Mouse (Mus musculus) intestine, embryonic 16.5 days (tissue): Measurements from ENCODE around the gene Ccdc81. TPM values are rescaled to one million over a fixed set of nuclear protein-coding genes. Genes with fewer than 3 reads are reported as not detected.

ENCODE experiments used
- ATAC-seq: fragments of 200-750 bp; cut with Nextera tagmentation; 2 replicates; pipeline ENCODE4 v1.8.0; 2017; ENCODE audit warnings: moderate TSS enrichment, moderate library complexity
- H3K27ac ChIP-seq: fragments of 300-500 bp; sonication (generic); 2 replicates; pipeline ENCODE4 v1.5.1; 2014; ENCODE audit warnings: mild to moderate bottlenecking, low read length
- H3K27me3 ChIP-seq: fragments of 300-500 bp; sonication (generic); replicated peaks from 2 replicates; pipeline ENCODE4 v1.6.1; 2014; ENCODE audit warnings: low read length, control low read depth, mixed read lengths; ENCODE audit not compliant: control insufficient read depth, insufficient read depth
- H3K36me3 ChIP-seq: fragments of 300-500 bp; sonication (generic); 2 replicates; pipeline ENCODE4 v1.6.1; 2014; ENCODE audit warnings: low read length, control low read depth; ENCODE audit not compliant: control insufficient read depth, insufficient read depth
- H3K4me1 ChIP-seq: fragments of 300-500 bp; sonication (generic); 2 replicates; pipeline ENCODE4 v1.6.1; 2014; ENCODE audit warnings: low read length, control low read depth, mixed read lengths; ENCODE audit not compliant: control insufficient read depth, insufficient read depth
- H3K4me2 ChIP-seq: fragments of 300-500 bp; sonication (generic); 2 replicates; pipeline ENCODE4 v1.6.1; 2014; ENCODE audit warnings: low read depth, low read length, control low read depth
- H3K4me3 ChIP-seq: fragments of 300-500 bp; sonication (generic); 2 replicates; pipeline ENCODE4 v1.5.1; 2014; ENCODE audit warnings: mild to moderate bottlenecking, low read length
- H3K9ac ChIP-seq: fragments of 300-500 bp; sonication (generic); 2 replicates; pipeline ENCODE4 v1.6.1; 2014; ENCODE audit warnings: low read depth, low read length
- H3K9me3 ChIP-seq: fragments of 300-500 bp; sonication (generic); 2 replicates; pipeline ENCODE4 v1.6.1; 2016; ENCODE audit warnings: low read length, control low read depth; ENCODE audit not compliant: control insufficient read depth
- WGBS: fragments of 180-500 bp; shearing (Covaris S2); extraction: QIAGEN DNeasy Blood & Tissue Kit; methylation state at CpG from one replicate; pipeline ENCODE4 v1.1.7; 2014; 5-methylcytosine and 5-hydroxymethylcytosine counted together
- polyA plus RNA-seq: library from polyadenylated mRNA; unstranded; fragments of >200 nt; fragmentation: Nextera tagmentation; extraction: Ambion mirVana; gene quantifications from 2 replicates; pipeline ENCODE4 v1.2.1, GENCODE M21; 2015

Gene Ccdc81
- polyA plus RNA-seq, 1 experiment from 2014 or later, result not detected

DNA sequence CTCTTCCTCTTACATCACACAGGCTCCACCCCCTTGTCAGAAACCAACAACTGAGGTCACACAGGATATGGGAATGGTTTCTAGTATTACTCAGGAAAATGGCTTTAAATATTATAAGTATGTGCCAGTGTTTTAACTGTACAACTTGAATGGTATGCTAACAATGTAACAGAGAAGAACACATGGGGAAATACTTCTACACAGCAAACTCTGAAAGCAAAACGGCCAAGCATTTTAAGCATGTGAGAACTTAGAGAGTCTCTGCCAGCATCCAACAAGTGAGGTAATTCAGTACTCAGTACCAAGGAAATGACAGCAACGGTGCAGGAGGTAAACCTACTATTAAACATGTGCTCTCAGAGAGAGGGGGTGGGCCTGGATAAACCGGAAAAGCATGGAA is 18.9 kb downstream of the Ccdc81 start:
- H3K27me3 ChIP-seq, result no peaks in the 10 kb centered on the region
- H3K4me2 ChIP-seq, result no peak overlapping the region
- no peak overlapping the region for H3K9ac ChIP-seq
- no peaks in the 10 kb centered on the region for H3K36me3 ChIP-seq
- ATAC-seq, result no peak
- H3K4me1 ChIP-seq, result peaks cover 4% of the 10 kb centered on the region; the same call in 1 of the 2 replicates
- WGBS, result 52% methylated on average over 3 of the region's 3 CpGs
- no peak overlapping the region for H3K27ac ChIP-seq
- no peaks in the 10 kb centered on the region for H3K9me3 ChIP-seq
- H3K4me3 ChIP-seq, result no peak overlapping the region

DNA sequence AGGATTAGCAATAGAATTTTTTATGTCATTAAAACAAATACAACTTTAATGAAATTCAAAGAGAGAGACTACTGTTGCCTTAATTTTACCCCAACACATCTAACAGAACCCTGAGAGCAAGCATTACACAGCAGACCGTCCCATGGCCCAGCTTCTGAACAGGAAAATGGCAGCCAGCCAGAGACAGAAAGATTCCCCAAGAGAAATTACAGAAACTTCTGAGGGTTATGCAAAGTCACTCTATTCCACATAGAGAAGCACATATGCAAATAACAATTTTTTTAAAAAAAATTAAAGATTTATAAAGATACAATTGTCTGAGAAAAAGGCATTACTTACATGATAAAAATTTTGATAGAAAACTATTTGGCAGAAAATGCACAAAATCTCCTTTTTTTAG is 23.7 kb downstream of the Ccdc81 start:
- ATAC-seq, result no peak
- WGBS, result 52% methylated on average over 1 of the region's 1 CpGs
- H3K9me3 ChIP-seq, result no peaks in the 10 kb centered on the region

DNA sequence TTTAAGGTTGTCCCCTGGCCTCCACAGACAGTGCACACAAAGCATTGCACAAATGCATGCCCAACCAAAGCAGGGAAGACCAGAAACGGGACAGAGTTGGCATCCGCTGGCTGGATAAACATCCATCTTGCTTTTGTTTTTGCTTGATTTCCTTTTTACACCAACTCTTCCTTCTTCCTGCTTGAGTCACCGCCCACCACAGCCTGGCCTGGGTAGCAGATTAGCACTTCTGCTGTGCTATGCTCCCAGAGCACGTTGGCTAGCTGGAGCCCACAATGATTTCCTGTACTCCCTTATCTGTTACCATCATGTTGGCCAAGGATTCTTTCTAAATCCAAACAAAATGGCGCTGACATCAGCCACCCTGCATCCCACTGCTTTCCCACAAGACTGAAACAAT is 36.2 kb downstream of the Ccdc81 start:
- 74% methylated on average over 5 of the region's 5 CpGs for WGBS
- Histone ChIP-seq H3K36me3 (no peaks in the 10 kb centered on the region), H3K4me2 (no peak overlapping the region), H3K9me3 (no peaks in the 10 kb centered on the region), H3K27ac (no peak overlapping the region), H3K4me3 (no peak overlapping the region), H3K9ac (no peak overlapping the region), H3K27me3 (no peaks in the 10 kb centered on the region), H3K4me1 (no peaks in the 10 kb centered on the region)
- no peak for ATAC-seq

More for the DNA sequence above, 23.7 kb downstream of the Ccdc81 start:
- Histone ChIP-seq H3K4me3 (no peak overlapping the region), H3K4me1 (peaks cover 4% of the 10 kb centered on the region; the same call in 1 of the 2 replicates), H3K4me2 (no peak overlapping the region), H3K27me3 (no peaks in the 10 kb centered on the region), H3K9ac (no peak overlapping the region), H3K27ac (no peak overlapping the region), H3K36me3 (no peaks in the 10 kb centered on the region)

DNA sequence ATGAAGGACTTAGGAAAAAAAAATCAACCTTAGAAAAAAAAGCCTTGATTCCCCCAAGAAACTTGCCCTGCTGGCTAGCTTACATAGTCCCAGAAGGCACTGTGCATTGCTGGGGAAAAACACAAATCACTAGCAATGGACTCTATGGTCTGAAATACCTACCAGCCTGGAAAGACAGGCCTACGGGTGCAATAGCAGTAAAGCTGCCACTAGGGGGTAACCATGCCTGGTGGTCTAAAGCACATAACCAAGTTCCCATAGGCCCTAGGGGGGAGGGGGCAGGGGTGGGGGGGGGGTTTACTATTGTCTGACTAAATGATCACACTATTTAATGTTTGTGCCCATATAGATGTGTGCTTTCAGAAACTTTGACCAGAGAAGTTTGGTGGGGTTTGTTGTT is 38.7 kb downstream of the Ccdc81 start:
- no peak overlapping the region for H3K4me3 ChIP-seq
- no peak overlapping the region for H3K27ac ChIP-seq
- no peaks in the 10 kb centered on the region for H3K9me3 ChIP-seq
- WGBS, result 95% methylated on average over 1 of the region's 1 CpGs
- no peak overlapping the region for H3K9ac ChIP-seq
- no peaks in the 10 kb centered on the region for H3K36me3 ChIP-seq
- H3K4me1 ChIP-seq, result no peaks in the 10 kb centered on the region
- no peak for ATAC-seq
- H3K4me2 ChIP-seq, result no peak overlapping the region
- H3K27me3 ChIP-seq, result no peaks in the 10 kb centered on the region

DNA sequence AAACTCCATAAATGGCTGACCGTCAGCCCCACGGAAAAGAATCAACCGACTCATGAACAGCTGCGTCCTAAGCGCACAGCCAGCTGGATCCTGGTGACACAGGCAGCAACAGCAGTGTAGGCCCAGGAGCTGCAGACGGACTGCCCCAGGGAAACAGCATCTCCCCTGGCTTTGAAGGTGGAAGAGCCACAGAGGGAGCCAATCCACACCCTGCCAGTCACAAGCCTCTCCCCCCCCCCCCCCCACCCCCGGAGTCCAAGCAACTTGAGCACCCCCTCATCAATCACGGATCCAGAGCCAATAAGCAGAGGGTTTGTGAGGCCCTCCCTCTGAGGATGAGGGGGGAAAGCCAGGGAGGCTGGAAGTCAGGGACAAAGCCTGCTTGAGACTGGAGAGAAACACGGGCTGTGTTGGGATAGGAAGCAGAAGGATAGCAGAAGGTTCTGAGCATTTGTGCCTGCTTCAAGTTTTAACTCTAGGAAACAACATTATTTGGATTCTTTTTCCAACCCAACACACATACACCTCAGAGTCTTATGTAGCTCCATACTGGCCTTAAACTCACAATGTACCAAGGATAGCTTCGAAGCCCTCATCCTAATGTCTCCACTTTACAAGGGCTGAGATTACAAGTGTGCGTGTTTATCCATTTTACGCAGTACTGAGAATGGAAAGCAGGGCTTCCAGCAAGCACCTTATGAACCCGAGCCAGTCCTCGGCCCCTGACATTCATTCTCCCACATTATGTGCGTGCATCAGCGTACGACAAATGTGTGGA is 46.8 kb downstream of the Ccdc81 start:
- Histone ChIP-seq H3K4me2 (no peak overlapping the region), H3K27me3 (no peaks in the 10 kb centered on the region), H3K9me3 (no peaks in the 10 kb centered on the region), H3K36me3 (no peaks in the 10 kb centered on the region), H3K4me1 (peaks cover 3% of the 10 kb centered on the region; the same call in 1 of the 2 replicates), H3K9ac (no peak overlapping the region), H3K27ac (no peak overlapping the region), H3K4me3 (no peak overlapping the region)
- no peak; the same call in 1 of the 2 replicates for ATAC-seq
- WGBS, result 57% methylated on average over 17 of the region's 17 CpGs

DNA sequence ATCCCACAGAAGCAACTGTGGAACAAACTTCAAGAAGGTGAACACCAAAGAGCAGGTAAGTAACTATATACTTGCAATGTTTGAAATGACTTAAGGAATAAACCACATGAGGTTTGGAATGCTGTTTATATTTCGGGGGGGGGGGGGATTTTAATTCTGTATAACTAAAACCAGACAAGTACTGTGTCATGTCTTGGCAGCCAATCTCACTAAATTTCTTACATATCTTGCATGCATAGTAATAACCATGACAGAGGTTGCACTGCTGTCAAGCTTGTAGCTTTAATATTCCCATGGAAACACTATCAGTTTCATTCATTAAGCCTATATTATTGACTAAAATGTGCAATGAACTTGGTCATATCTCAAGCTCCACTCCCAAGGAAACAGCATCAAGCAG is 48.2 kb downstream of the Ccdc81 start:
- Histone ChIP-seq H3K27ac (no peak overlapping the region), H3K9me3 (no peaks in the 10 kb centered on the region), H3K4me3 (no peak overlapping the region), H3K4me2 (no peak overlapping the region), H3K27me3 (no peaks in the 10 kb centered on the region), H3K4me1 (peaks cover 3% of the 10 kb centered on the region; the same call in 1 of the 2 replicates), H3K9ac (no peak overlapping the region), H3K36me3 (no peaks in the 10 kb centered on the region)
- 68% methylated on average over 1 of the region's 1 CpGs for WGBS
- no peak for ATAC-seq

DNA sequence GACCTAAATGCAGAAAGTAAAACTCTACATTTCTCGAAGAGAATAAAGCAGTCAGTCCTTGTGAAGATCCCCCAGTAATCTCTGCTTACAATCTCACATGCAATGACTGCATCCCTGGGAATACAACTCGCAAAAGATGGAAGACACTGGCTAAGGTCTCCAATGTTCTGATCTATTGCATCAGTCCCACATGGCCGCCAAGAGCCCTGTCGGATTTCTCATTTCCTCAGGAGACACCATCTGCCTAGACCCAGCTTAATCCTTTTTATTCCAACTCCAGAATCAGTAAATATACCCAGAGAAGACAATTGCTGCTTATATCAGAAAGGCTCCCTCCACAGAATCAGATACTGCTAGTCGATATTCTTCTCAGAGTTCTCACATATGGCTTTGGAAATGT is 50.3 kb downstream of the Ccdc81 start:
- ATAC-seq, result no peak
- H3K4me1 ChIP-seq, result peaks cover 3% of the 10 kb centered on the region; the same call in 1 of the 2 replicates
- no peaks in the 10 kb centered on the region for H3K36me3 ChIP-seq
- no peak overlapping the region for H3K9ac ChIP-seq
- H3K4me3 ChIP-seq, result no peak overlapping the region
- no peak overlapping the region for H3K27ac ChIP-seq
- no peaks in the 10 kb centered on the region for H3K27me3 ChIP-seq
- 86% methylated on average over 5 of the region's 5 CpGs for WGBS
- H3K4me2 ChIP-seq, result no peak overlapping the region
- H3K9me3 ChIP-seq, result no peaks in the 10 kb centered on the region

DNA sequence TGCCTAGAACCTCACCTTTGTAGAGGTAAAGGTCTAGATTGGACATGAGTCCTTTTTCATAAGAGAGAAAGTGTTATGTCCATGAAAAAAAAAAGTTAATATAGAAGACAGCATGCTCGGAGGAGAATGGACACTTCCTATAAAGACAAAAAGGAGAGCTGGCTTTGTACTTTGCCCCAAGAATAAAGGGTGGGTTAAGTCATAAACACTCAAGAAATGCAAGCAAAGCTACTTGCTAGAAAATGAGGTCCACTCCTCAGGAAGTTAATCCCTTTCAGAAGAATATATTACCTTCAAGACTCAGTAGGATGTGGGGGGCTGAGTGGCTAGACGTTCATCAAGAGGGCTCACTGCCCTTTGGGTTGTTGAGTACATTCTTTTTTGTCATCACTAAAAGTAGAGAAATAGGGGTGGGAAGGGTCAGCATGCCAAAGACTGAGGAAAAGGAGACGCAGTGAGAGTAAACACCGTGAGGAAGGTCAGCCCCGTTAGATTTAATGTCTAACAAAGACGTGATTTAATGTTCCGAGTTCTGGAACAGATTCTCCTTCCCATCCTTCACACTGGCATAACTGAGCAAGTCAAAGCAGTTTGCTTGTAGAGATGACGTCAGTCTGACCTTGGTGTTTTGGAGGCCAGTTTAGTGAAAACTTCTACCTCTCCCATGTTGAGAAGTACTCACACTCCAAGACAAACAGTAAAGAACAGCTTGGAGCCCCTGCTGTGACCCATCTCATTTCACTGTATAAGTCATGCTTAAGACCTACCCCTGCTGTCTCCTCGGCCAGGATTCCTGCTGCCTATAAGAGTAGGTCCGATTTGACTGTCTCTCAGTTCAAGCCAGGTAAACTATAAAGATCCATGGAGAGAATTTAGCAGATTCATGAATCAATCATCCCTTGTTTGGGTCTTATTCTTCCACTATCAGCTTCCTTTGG is 51.0 kb downstream of the Ccdc81 start:
- peak overlapping the region; percentile 17; the same call in 1 of the 2 replicates for H3K4me2 ChIP-seq
- peaks cover 3% of the 10 kb centered on the region; the same call in 1 of the 2 replicates for H3K4me1 ChIP-seq
- no peak overlapping the region for H3K4me3 ChIP-seq
- H3K36me3 ChIP-seq, result no peaks in the 10 kb centered on the region
- 53% methylated on average over 10 of the region's 10 CpGs for WGBS
- ATAC-seq, result peak; percentile 59
- H3K27ac ChIP-seq, result no peak overlapping the region
- H3K9ac ChIP-seq, result no peak overlapping the region
- no peaks in the 10 kb centered on the region for H3K9me3 ChIP-seq
- H3K27me3 ChIP-seq, result no peaks in the 10 kb centered on the region

DNA sequence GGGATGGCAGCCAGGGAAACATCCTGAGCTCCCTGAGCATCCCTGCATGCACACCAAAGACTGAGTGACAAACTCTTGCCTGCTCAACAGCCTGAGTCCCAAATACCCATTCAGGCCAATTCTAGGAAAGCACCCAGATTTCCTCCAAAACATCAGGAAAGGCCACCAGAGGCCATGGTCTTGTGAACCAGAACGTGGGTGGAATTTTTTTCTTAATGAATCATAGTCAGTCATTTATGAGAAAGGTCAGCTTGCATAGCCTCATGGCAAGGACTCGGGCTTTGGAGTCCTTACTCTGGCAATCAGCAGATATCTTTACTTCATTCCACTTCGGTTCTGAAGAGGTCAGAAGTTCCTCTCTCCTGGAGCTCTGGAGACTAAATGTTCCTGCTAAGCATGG is 52.9 kb downstream of the Ccdc81 start:
- no peak overlapping the region for H3K9ac ChIP-seq
- 71% methylated on average over 3 of the region's 3 CpGs for WGBS

More for the DNA sequence above, 52.9 kb downstream of the Ccdc81 start:
- Histone ChIP-seq H3K9me3 (no peaks in the 10 kb centered on the region), H3K4me3 (no peak overlapping the region), H3K4me1 (peaks cover 3% of the 10 kb centered on the region; the same call in 1 of the 2 replicates), H3K27ac (no peak overlapping the region), H3K36me3 (no peaks in the 10 kb centered on the region), H3K27me3 (no peaks in the 10 kb centered on the region), H3K4me2 (no peak overlapping the region)
- ATAC-seq, result no peak
